Mouse (Mus musculus): Measurements from ENCODE around the gene Mtrf1l.

GRCm38 (mm10) chr10:5806416-5806815, 17.3 kb downstream of the Mtrf1l start:
- TF ChIP-seq CTCF (IDR thresholded peaks at IDR 0.05; ENCODE audit: borderline replicate concordance, control insufficient read depth, extremely low read depth, insufficient read depth, low read length, poor library complexity) (no peak), POLR2A (IDR thresholded peaks at IDR 0.05; ENCODE audit: control insufficient read depth, extremely low read depth, insufficient read depth, low read length, poor library complexity) (no peak)

All from thymus, adult 2 months (tissue).